In genomic region chr1:133131561-133131905, GRCm38 (mm10) we compare ENCODE assay signal across 8 mouse cellular contexts. TPM values are rescaled to one million over a fixed set of nuclear protein-coding genes. Genes with fewer than 3 reads are reported as not detected.
DNase-seq lines count a peak whose midpoint lies in the region; ATAC-seq lines count a peak whose summit lies in the region.

No protein-coding gene starts in this region.

- ATAC-seq in kidney, embryonic 16.5 days (ENCODE audit: low FRiP score, low TSS enrichment), result no peak; the same call in 1 of the 2 replicates
- ATAC-seq in intestine, embryonic 14.5 days (replicated peaks; ENCODE audit: low FRiP score, low TSS enrichment, low read depth), result no peak; the same call in 1 of the 2 replicates
- ATAC-seq in midbrain, embryonic 16.5 days, result no peak

- H3K27me3 ChIP-seq in kidney, embryonic 16.5 days (ENCODE audit: insufficient read depth, low read length), result no peaks in the 10 kb centered on the region
- H3K27me3 ChIP-seq in intestine, embryonic 14.5 days (replicated peaks; ENCODE audit: control insufficient read depth, insufficient read depth, low read length), result no peaks in the 10 kb centered on the region
- no peaks in the 10 kb centered on the region for H3K27me3 ChIP-seq in midbrain, embryonic 16.5 days (ENCODE audit: control insufficient read depth, insufficient read depth, low read depth, low read length)

- peaks cover 4% of the 10 kb centered on the region; the same call in 1 of the 2 replicates for H3K36me3 ChIP-seq in kidney, embryonic 16.5 days (ENCODE audit: insufficient read depth, low read length)
- H3K36me3 ChIP-seq in intestine, embryonic 14.5 days (ENCODE audit: control insufficient read depth, insufficient read depth, low read length), result peaks cover 18% of the 10 kb centered on the region
- no peaks in the 10 kb centered on the region for H3K36me3 ChIP-seq in midbrain, embryonic 16.5 days (ENCODE audit: control insufficient read depth, insufficient read depth, low read length)

- H3K9ac ChIP-seq in kidney, embryonic 16.5 days (replicated peaks; ENCODE audit: low read length), result peak overlapping the region; percentile 99
- peak overlapping the region; percentile 98 for H3K9ac ChIP-seq in intestine, embryonic 14.5 days (ENCODE audit: low read length)
- H3K9ac ChIP-seq in midbrain, embryonic 16.5 days (ENCODE audit: low read depth, low read length), result peak overlapping the region; percentile 96

- peak overlapping the region; percentile 99 for H3K27ac ChIP-seq in kidney, embryonic 16.5 days (ENCODE audit: low read length)
- H3K27ac ChIP-seq in brown adipose tissue, adult 24 weeks (replicated peaks; ENCODE audit: low read depth, low read length), result peak overlapping the region; percentile 99
- H3K27ac ChIP-seq in intestine, embryonic 14.5 days (ENCODE audit: low read depth), result peak overlapping the region; percentile 96
- H3K27ac ChIP-seq in midbrain, embryonic 16.5 days (ENCODE audit: low read length), result peak overlapping the region; percentile 98

- no peak for DNase-seq in kidney, adult 18-20 months
- DNase-seq in intestine, embryonic 14.5 days (ENCODE audit: low spot score), result no peak
- no peak for DNase-seq in right cerebral cortex, postnatal 25 days
- no peak for DNase-seq in thymus, postnatal 36 days
- no peak for DNase-seq in urinary bladder, postnatal 36 days (ENCODE audit: low spot score in 2 of 2)

- H3K4me1 ChIP-seq in kidney, embryonic 16.5 days (ENCODE audit: insufficient read depth, low read length), result peaks cover 31% of the 10 kb centered on the region
- H3K4me1 ChIP-seq in brown adipose tissue, adult 24 weeks (ENCODE audit: control insufficient read depth, insufficient read depth, insufficient read length, low read length), result no peaks in the 10 kb centered on the region
- H3K4me1 ChIP-seq in intestine, embryonic 14.5 days (replicated peaks; ENCODE audit: control insufficient read depth, insufficient read depth, low read length), result peaks cover 25% of the 10 kb centered on the region
- H3K4me1 ChIP-seq in midbrain, embryonic 16.5 days (ENCODE audit: control insufficient read depth, insufficient read depth, low read length), result peaks cover 42% of the 10 kb centered on the region

- peak overlapping the region; percentile 87 for H3K4me3 ChIP-seq in kidney, embryonic 16.5 days (ENCODE audit: low read length)
- peak overlapping the region; percentile 91 for H3K4me3 ChIP-seq in brown adipose tissue, adult 24 weeks (ENCODE audit: insufficient read depth, low read depth, low read length)
- peak overlapping the region; percentile 100 for H3K4me3 ChIP-seq in intestine, embryonic 14.5 days (ENCODE audit: low read depth, low read length)
- H3K4me3 ChIP-seq in midbrain, embryonic 16.5 days (ENCODE audit: low read depth, low read length), result peak overlapping the region; percentile 98

- peak overlapping the region; percentile 90 for H3K4me2 ChIP-seq in kidney, embryonic 16.5 days (replicated peaks; ENCODE audit: low read depth, low read length)
- peak overlapping the region; percentile 85 for H3K4me2 ChIP-seq in intestine, embryonic 14.5 days (ENCODE audit: low read length)
- peak overlapping the region; percentile 100 for H3K4me2 ChIP-seq in midbrain, embryonic 16.5 days (ENCODE audit: low read length)

- H3K9me3 ChIP-seq in kidney, embryonic 16.5 days (ENCODE audit: low read length), result no peaks in the 10 kb centered on the region
- no peaks in the 10 kb centered on the region for H3K9me3 ChIP-seq in intestine, embryonic 14.5 days (ENCODE audit: control insufficient read depth, low read length)
- H3K9me3 ChIP-seq in midbrain, embryonic 16.5 days (replicated peaks; ENCODE audit: control insufficient read depth, low read length, poor library complexity, severe bottlenecking), result no peaks in the 10 kb centered on the region

- WGBS in kidney, embryonic 16.5 days, result under 1% methylated on average over 35 of the region's 35 CpGs
- WGBS in intestine, embryonic 14.5 days, result under 1% methylated on average over 35 of the region's 35 CpGs
- WGBS in midbrain, embryonic 16.5 days, result under 1% methylated on average over 35 of the region's 35 CpGs

RNA-seq across cellular contexts. Expression of gene Ppp1r15b, which starts 0.6 kb away (rescaled TPM):
- 45.7 and 47.7 TPM in 2 replicates for polyA plus RNA-seq in kidney, embryonic 16.5 days (2015; fragmentation: Nextera tagmentation; extraction: Ambion mirVana)
- polyA plus RNA-seq in brown adipose tissue, adult 24 weeks (2012; ENCODE audit: insufficient read depth, insufficient read length, missing spikeins), result 61.9 and 64.2 TPM in 2 replicates
- 50.6 and 54.4 TPM in 2 replicates for polyA plus RNA-seq in intestine, embryonic 14.5 days (2014; fragmentation: Nextera tagmentation; extraction: Ambion mirVana)
- 27.7 and 30.7 TPM in 2 replicates for polyA plus RNA-seq in midbrain, embryonic 16.5 days (2015; fragmentation: Nextera tagmentation; extraction: Ambion mirVana)

RNA-seq across cellular contexts. Expression of gene Plekha6, which starts 32.5 kb away (rescaled TPM):
- 8.5 and 9.7 TPM in 2 replicates for polyA plus RNA-seq in kidney, embryonic 16.5 days (2015; fragmentation: Nextera tagmentation; extraction: Ambion mirVana)
- 2.2 and 4.2 TPM in 2 replicates for polyA plus RNA-seq in brown adipose tissue, adult 24 weeks (2012; ENCODE audit: insufficient read depth, insufficient read length, missing spikeins)
- 15.9 TPM in 2 replicates for polyA plus RNA-seq in intestine, embryonic 14.5 days (2014; fragmentation: Nextera tagmentation; extraction: Ambion mirVana)
- 17.3 and 22.2 TPM in 2 replicates for polyA plus RNA-seq in midbrain, embryonic 16.5 days (2015; fragmentation: Nextera tagmentation; extraction: Ambion mirVana)
